9 mouse cellular contexts compared by ENCODE assay signal in the genomic region with DNA sequence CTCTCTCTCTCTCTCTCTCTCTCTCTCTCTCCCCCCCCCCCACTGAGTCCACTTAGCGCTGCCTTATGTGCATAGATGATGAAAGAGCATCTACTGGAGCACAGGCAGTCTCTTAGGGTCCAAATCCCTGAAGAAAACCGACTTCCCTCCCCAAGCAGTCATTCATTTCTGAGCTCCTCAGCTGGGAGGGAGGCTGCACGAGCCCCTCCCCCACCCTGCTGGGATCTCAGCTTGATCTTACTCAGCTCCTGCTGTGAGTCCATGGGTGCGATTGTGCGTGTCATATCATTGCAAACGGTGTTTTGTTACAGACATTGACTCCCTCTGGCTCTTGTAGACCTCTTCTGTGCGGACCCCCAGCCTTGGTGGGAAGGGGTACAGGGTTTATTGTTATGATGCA. TPM values are rescaled to one million over a fixed set of nuclear protein-coding genes. Genes with fewer than 3 reads are reported as not detected.
DNase-seq lines count a peak whose midpoint lies in the region; ATAC-seq and TF ChIP-seq lines count a peak whose summit lies in the region.
"Had no signal": no experiment of that assay in that cellular context is flagged by ENCODE, and none has a peak within 500 bp of the region (broad histone marks: within the 10 kb centered on the region; RNA-seq: fewer than 3 reads in every experiment).

No protein-coding gene starts in this region.

- no peaks in the 10 kb centered on the region for H3K36me3 ChIP-seq in heart, embryonic 15.5 days
- H3K36me3 ChIP-seq in embryonic facial prominence, embryonic 10.5 days (replicated peaks): no peaks in the 10 kb centered on the region
- H3K36me3 ChIP-seq in hindbrain, embryonic 11.5 days (ENCODE audit: control insufficient read depth, insufficient read depth, low read length): no peaks in the 10 kb centered on the region
- H3K36me3 ChIP-seq in midbrain, embryonic 15.5 days (replicated peaks): no peaks in the 10 kb centered on the region

- no peak overlapping the region for H3K27ac ChIP-seq in heart, embryonic 15.5 days
- H3K27ac ChIP-seq in embryonic facial prominence, embryonic 10.5 days (replicated peaks): peak overlapping the region; percentile 48; the same call in 1 of the 2 replicates
- H3K27ac ChIP-seq in hindbrain, embryonic 11.5 days (ENCODE audit: low read depth, low read length): no peak overlapping the region
- H3K27ac ChIP-seq in midbrain, embryonic 15.5 days: no peak overlapping the region
- H3K27ac ChIP-seq in layer of hippocampus, adult 2 months: no peak overlapping the region
- H3K27ac ChIP-seq: liver, embryonic 14.5 days had no signal

- no peak overlapping the region for H3K4me3 ChIP-seq in heart, embryonic 15.5 days
- peak overlapping the region; percentile 27 for H3K4me3 ChIP-seq in embryonic facial prominence, embryonic 10.5 days
- no peak overlapping the region for H3K4me3 ChIP-seq in hindbrain, embryonic 11.5 days (ENCODE audit: low read depth, low read length)
- no peak overlapping the region for H3K4me3 ChIP-seq in midbrain, embryonic 15.5 days
- no peak overlapping the region for H3K4me3 ChIP-seq in layer of hippocampus, adult 2 months

- no peak for DNase-seq in heart, postnatal 25 days (ENCODE audit: low spot score)
- DNase-seq in embryonic facial prominence, embryonic 10.5 days (ENCODE audit: low spot score): peak; percentile 51
- peak; percentile 58 for DNase-seq in hindbrain, embryonic 11.5 days (ENCODE audit: low spot score)
- DNase-seq in layer of hippocampus, adult 2 months (ENCODE audit: low spot score in 2 of 2): no peak
- DNase-seq in adrenal gland, adult (ENCODE audit: inconsistent age in 2 of 2, low spot score in 1 of 2): no peak

- no peaks in the 10 kb centered on the region for H3K9me3 ChIP-seq in heart, embryonic 15.5 days (replicated peaks)
- no peaks in the 10 kb centered on the region for H3K9me3 ChIP-seq in embryonic facial prominence, embryonic 10.5 days
- H3K9me3 ChIP-seq in hindbrain, embryonic 11.5 days (ENCODE audit: control insufficient read depth, low read length): no peaks in the 10 kb centered on the region
- no peaks in the 10 kb centered on the region for H3K9me3 ChIP-seq in midbrain, embryonic 15.5 days

- no peak for TF ChIP-seq CTCF in layer of hippocampus, adult 2 months (conservative IDR thresholded peaks at IDR 0.05)

- H3K9ac ChIP-seq in heart, embryonic 15.5 days: no peak overlapping the region
- no peak overlapping the region for H3K9ac ChIP-seq in hindbrain, embryonic 11.5 days (ENCODE audit: low read depth, low read length)
- H3K9ac ChIP-seq in midbrain, embryonic 15.5 days: no peak overlapping the region
- H3K9ac ChIP-seq: liver, embryonic 14.5 days had no signal

- peak overlapping the region; percentile 31; the same call in 1 of the 2 replicates for H3K4me2 ChIP-seq in heart, embryonic 15.5 days
- H3K4me2 ChIP-seq in hindbrain, embryonic 11.5 days (replicated peaks; ENCODE audit: low read depth, low read length): 0 out of 2 replicates have a peak overlapping the region, but pooled peaks have one; percentile 14
- peak overlapping the region; percentile 28; the same call in 1 of the 2 replicates for H3K4me2 ChIP-seq in midbrain, embryonic 15.5 days

- 14% methylated on average over 7 of the region's 7 CpGs for WGBS in heart, embryonic 15.5 days
- 13% methylated on average over 7 of the region's 7 CpGs for WGBS in embryonic facial prominence, embryonic 10.5 days
- 10% methylated on average over 7 of the region's 7 CpGs for WGBS in hindbrain, embryonic 11.5 days
- WGBS in midbrain, embryonic 15.5 days: 9% methylated on average over 7 of the region's 7 CpGs

- peaks cover 8% of the 10 kb centered on the region for H3K27me3 ChIP-seq in heart, embryonic 15.5 days
- peaks cover 5% of the 10 kb centered on the region; the same call in 1 of the 2 replicates for H3K27me3 ChIP-seq in embryonic facial prominence, embryonic 10.5 days (replicated peaks; ENCODE audit: low read depth, poor library complexity, severe bottlenecking)
- H3K27me3 ChIP-seq in hindbrain, embryonic 11.5 days (ENCODE audit: control insufficient read depth, insufficient read depth, low read length): peaks cover 2% of the 10 kb centered on the region; the same call in 1 of the 2 replicates
- H3K27me3 ChIP-seq in midbrain, embryonic 15.5 days (replicated peaks): no peaks in the 10 kb centered on the region

- no peak for ATAC-seq in heart, embryonic 15.5 days (replicated peaks; ENCODE audit: insufficient number of reproducible peaks, insufficient read depth, low FRiP score, low read depth)
- ATAC-seq in hindbrain, embryonic 11.5 days (ENCODE audit: low FRiP score): no peak
- no peak for ATAC-seq in midbrain, embryonic 15.5 days (replicated peaks)
- no peak for ATAC-seq in activated CD4-positive, CD25-positive, alpha-beta regulatory T cell, adult 4 months

- H3K4me1 ChIP-seq in heart, embryonic 15.5 days (replicated peaks): peaks cover 22% of the 10 kb centered on the region
- H3K4me1 ChIP-seq in embryonic facial prominence, embryonic 10.5 days: peaks cover 9% of the 10 kb centered on the region; the same call in 1 of the 2 replicates
- H3K4me1 ChIP-seq in hindbrain, embryonic 11.5 days (replicated peaks; ENCODE audit: control insufficient read depth, insufficient read depth, low read length): no peaks in the 10 kb centered on the region
- peaks cover 4% of the 10 kb centered on the region; the same call in 1 of the 2 replicates for H3K4me1 ChIP-seq in midbrain, embryonic 15.5 days

- intact Hi-C loops in heart, postnatal 25 days (cut with DNase I): loop anchor here (5.0 kb wide), 1 partner anchor 62 kb away; no protein-coding TSS in a partner anchor

RNA-seq across cellular contexts. Expression of gene Scnn1b, which starts 35.1 kb away (rescaled TPM):
- polyA plus RNA-seq in heart, embryonic 15.5 days (2015; fragmentation: Nextera tagmentation; extraction: Ambion mirVana): 0.28 and 0.86 TPM in 2 replicates
- not detected for total RNA-seq in heart, postnatal 25 days (2021)
- 0.45 and 1.3 TPM in 2 replicates for polyA plus RNA-seq in embryonic facial prominence, embryonic 10.5 days (2016; fragmentation: Nextera tagmentation; extraction: Ambion mirVana)
- polyA plus RNA-seq in hindbrain, embryonic 11.5 days (2014; fragmentation: Nextera tagmentation; extraction: Ambion mirVana): 0.07 and 0.14 TPM in 2 replicates
- polyA plus RNA-seq in midbrain, embryonic 15.5 days (2015; fragmentation: Nextera tagmentation; extraction: Ambion mirVana): 0.13 and 0.15 TPM in 2 replicates
- total RNA-seq in layer of hippocampus, adult 2 months (2021): not detected
- not detected for polyA plus RNA-seq in activated CD4-positive, CD25-positive, alpha-beta regulatory T cell, adult 4 months (2017; shearing (Covaris generic))

Comparison
In these comparisons a context has a peak if more than half of its experiments do, and no peak if none do; other contexts are left out.
1. DNase-seq: peak in embryonic facial prominence, embryonic 10.5 days (single experiment) and hindbrain, embryonic 11.5 days (single experiment); none in heart, postnatal 25 days (single experiment), layer of hippocampus, adult 2 months (0 of 2) and adrenal gland, adult (0 of 2).
2. Peak in every context shown above with its lines, with median percentiles within 50 percentile points of each other: H3K4me2 ChIP-seq.